Mouse (Mus musculus): ENCODE measurements around the gene Tst. TPM values are rescaled to one million over a fixed set of nuclear protein-coding genes. Genes with fewer than 3 reads are reported as not detected.

Gene Tst
- total and polyA plus RNA-seq, 3 experiments, result 0.56 to 2.0 (median 0.67) TPM

DNA sequence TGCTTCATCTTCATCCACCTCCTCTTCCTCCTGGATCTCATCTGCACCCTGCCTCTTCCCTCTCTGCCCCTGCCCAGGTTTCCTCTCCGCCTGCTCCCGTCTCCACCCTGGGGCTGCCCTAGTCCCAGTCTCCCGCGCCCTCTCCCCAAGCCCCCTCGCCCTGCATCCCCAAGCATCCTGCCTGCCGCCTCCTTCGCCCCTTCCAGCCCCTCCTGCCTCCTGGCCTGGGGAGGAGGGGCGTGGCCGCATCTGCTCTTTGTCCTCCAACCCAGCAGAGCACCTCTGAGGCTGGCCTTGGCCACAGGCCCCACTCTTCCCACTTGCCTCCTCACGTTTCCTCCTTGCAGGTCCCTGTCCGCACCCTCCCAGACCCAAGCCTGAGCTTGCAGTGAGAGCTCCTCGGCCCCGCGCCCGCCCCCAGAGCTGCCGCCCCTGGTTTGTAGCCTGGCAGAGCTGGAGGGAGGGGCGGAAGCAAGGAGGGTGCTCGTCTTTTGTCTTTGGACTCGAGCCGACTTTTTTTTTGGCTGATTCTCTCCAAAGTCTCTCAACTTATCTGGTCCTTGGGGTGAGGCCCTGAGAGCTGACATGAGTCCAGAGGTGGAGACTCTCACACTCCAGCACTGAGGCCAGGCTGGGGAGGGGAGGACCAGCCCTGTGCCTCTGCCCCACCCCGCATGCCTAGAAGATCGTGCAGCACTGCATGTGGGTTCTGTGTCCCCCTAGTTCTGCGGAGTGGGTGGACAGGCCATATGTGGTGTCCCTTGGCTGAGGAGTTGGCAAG lies 31.7 kb upstream of the Tst start:
- Histone ChIP-seq H3K36me3 (replicated peaks in 1 of 2; ENCODE audit: control insufficient read depth in 1 of 2, insufficient read depth in 1 of 2, low read length in 1 of 2) (no peaks in the 10 kb centered on the region), H3K4me3 (replicated peaks in 1 of 3; ENCODE audit: low read depth in 2 of 3, low read length in 2 of 3, poor library complexity in 1 of 3) (no peak overlapping the region), H3K9me3 (replicated peaks; ENCODE audit: low read length) (no peaks in the 10 kb centered on the region), H3K27me3 (replicated peaks) (peaks cover 59% of the 10 kb centered on the region), H3K9ac (ENCODE audit: insufficient read depth, low read depth) (no peak overlapping the region), H3K79me2 (replicated peaks; ENCODE audit: control insufficient read depth, extremely low read depth, insufficient read depth, poor library complexity, severe bottlenecking) (no peaks in the 10 kb centered on the region), H3K4me1 (ENCODE audit: control insufficient read depth in 1 of 2, insufficient read depth in 2 of 2) (peaks cover 19 to 42% of the 10 kb centered on the region in 2 experiments), H3K4me2 (ENCODE audit: insufficient read depth, low read depth, poor library complexity, severe bottlenecking) (peak overlapping the region; percentile 42; the same call in 1 of the 2 replicates), H3K27ac (ENCODE audit: insufficient read depth, low read depth) (no peak overlapping the region)
- DNase-seq (ENCODE audit: extremely low read depth), result no peak
- dilution Hi-C loops (cut with MboI; ENCODE audit: extremely low pct_ligation_motif_present, extremely low pct_unique_long_range_greater_than_20kb, low sequenced_read_pairs), result no loop called here
- in situ Hi-C loops (cut with MboI; ENCODE audit: low pct_ligation_motif_present, low pct_unique_long_range_greater_than_20kb, low sequenced_read_pairs), result loop anchor here (25.0 kb wide), 1 partner anchor 300 kb away; no protein-coding TSS in a partner anchor
- TF ChIP-seq CTCF (conservative IDR thresholded peaks at IDR 0.05 in 1 of 2, IDR thresholded peaks at IDR 0.05 in 1 of 2; ENCODE audit: low read depth in 2 of 2, low read length in 2 of 2) (no peak), USF1 (IDR thresholded peaks at IDR 0.05; ENCODE audit: low read depth, low read length) (no peak), KAT2A (IDR thresholded peaks at IDR 0.05; ENCODE audit: insufficient replicate concordance, low read length) (no peak), JUN (IDR thresholded peaks at IDR 0.05; ENCODE audit: insufficient read depth, low read depth, low read length) (no peak), ETS1 (conservative IDR thresholded peaks at IDR 0.05; ENCODE audit: low read depth, low read length) (no peak), NRF1 (IDR thresholded peaks at IDR 0.05; ENCODE audit: low read depth, low read length) (no peak), SIN3A (IDR thresholded peaks at IDR 0.05; ENCODE audit: low read length) (no peak), POLR2AphosphoS2 (IDR thresholded peaks at IDR 0.05; ENCODE audit: low read depth, low read length) (no peak), MYC (IDR thresholded peaks at IDR 0.05; ENCODE audit: low read depth, low read length) (no peak), RAD21 (IDR thresholded peaks at IDR 0.05; ENCODE audit: low read depth, low read length) (no peak), RCOR1 (conservative IDR thresholded peaks at IDR 0.05; ENCODE audit: low read depth, low read length) (no peak), E2F4 (IDR thresholded peaks at IDR 0.05; ENCODE audit: insufficient replicate concordance, low read depth, low read length) (no peak), MXI1 (IDR thresholded peaks at IDR 0.05; ENCODE audit: low read depth, low read length) (no peak), ZC3H11A (IDR thresholded peaks at IDR 0.05; ENCODE audit: low read depth, low read length) (no peak), MAFK (IDR thresholded peaks at IDR 0.05; ENCODE audit: insufficient replicate concordance, low read length) (no peak)

DNA sequence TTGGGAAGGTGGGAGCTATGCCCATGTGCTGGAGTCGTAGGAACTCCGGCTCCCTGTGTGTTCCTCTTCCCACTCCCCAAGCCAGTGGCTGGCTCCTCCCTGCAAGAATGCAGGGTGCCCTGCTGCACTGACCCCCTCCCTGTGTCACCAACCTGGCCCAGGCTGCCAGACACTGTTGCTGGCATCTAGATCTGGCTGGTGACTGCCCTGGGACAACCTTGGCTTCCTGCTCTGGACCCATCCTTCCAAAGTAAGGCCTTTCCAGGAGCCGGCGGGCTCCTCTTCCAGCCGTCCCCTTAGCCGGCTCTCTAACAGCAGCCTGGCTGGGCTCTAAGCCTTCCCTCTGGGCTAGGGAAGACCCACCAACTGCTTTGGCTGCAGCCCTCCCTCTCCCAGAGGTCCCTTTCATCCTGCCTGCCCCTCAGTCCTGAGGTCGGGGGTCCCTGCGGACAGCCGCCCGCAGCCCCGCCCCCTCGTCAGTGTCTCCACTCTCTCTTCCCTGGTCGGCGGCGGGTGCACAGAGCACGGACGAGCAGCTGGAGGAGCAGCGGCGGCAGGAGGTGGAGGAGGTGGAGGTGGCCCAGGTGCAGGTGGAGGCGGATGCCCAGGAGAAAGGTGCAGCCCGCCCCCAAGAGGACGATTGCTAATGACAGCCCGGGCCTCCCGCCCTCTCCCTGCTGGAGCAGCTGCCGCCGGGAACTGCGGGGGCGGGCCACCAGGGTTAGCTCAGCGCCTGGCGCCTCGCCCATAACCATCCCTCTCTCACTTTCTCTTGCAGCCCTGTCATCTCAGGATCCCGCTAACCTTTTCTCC lies 30.9 kb upstream of the Tst start:
- H3K9ac ChIP-seq (ENCODE audit: insufficient read depth, low read depth), result no peak overlapping the region
- dilution Hi-C loops (cut with MboI; ENCODE audit: extremely low pct_ligation_motif_present, extremely low pct_unique_long_range_greater_than_20kb, low sequenced_read_pairs), result no loop called here
- H3K36me3 ChIP-seq (replicated peaks in 1 of 2; ENCODE audit: control insufficient read depth in 1 of 2, insufficient read depth in 1 of 2, low read length in 1 of 2), result no peaks in the 10 kb centered on the region
- TF ChIP-seq USF2 (conservative IDR thresholded peaks at IDR 0.05; ENCODE audit: low read depth, low read length) (no peak), CHD2 (IDR thresholded peaks at IDR 0.05; ENCODE audit: low read length) (no peak), IRF4 (IDR thresholded peaks at IDR 0.05; ENCODE audit: low read depth, low read length) (no peak), EP300 (IDR thresholded peaks at IDR 0.05; ENCODE audit: low read length) (no peak), MYC (IDR thresholded peaks at IDR 0.05; ENCODE audit: low read depth, low read length) (no peak), SMC3 (IDR thresholded peaks at IDR 0.05; ENCODE audit: low read depth, low read length) (no peak)
- H3K27ac ChIP-seq (ENCODE audit: insufficient read depth, low read depth), result no peak overlapping the region
- H3K27me3 ChIP-seq (replicated peaks), result peaks cover 59% of the 10 kb centered on the region
- no peaks in the 10 kb centered on the region for H3K79me2 ChIP-seq (replicated peaks; ENCODE audit: control insufficient read depth, extremely low read depth, insufficient read depth, poor library complexity, severe bottlenecking)
- H3K4me3 ChIP-seq (replicated peaks in 1 of 3; ENCODE audit: low read depth in 2 of 3, low read length in 2 of 3, poor library complexity in 1 of 3), result peak overlapping the region in 1 of 3 experiments; percentile 6
- in situ Hi-C loops (cut with MboI; ENCODE audit: low pct_ligation_motif_present, low pct_unique_long_range_greater_than_20kb, low sequenced_read_pairs), result loop anchor here (25.0 kb wide), 1 partner anchor 301 kb away; no protein-coding TSS in a partner anchor
- H3K4me2 ChIP-seq (ENCODE audit: insufficient read depth, low read depth, poor library complexity, severe bottlenecking), result peak overlapping the region; percentile 42; the same call in 1 of the 2 replicates
- no peaks in the 10 kb centered on the region for H3K9me3 ChIP-seq (replicated peaks; ENCODE audit: low read length)
- H3K4me1 ChIP-seq (ENCODE audit: control insufficient read depth in 1 of 2, insufficient read depth in 2 of 2), result peaks cover 18 to 48% of the 10 kb centered on the region in 2 experiments
- no peak for DNase-seq (ENCODE audit: extremely low read depth)
